Mouse (Mus musculus) left cerebral cortex, postnatal 25 days (tissue): Measurements from ENCODE around the gene Fam214a. TPM values are rescaled to one million over a fixed set of nuclear protein-coding genes. Genes with fewer than 3 reads are reported as not detected.
A peak's percentile ranks its signal among the peaks of the same experiment; 100 is the strongest.

Experiments used
- DNase-seq, 2 experiments: peaks; one replicate each; pipeline ENCODE4 v3.0.0; 2022; ENCODE audit warnings: low spot score in 2 of 2, mixed read lengths in 1 of 2
- intact Hi-C: fragments of 180-260 bp; cut with DNase I; formaldehyde crosslinking; loops from one replicate; pipeline ENCODE4 v1.15.1; 2025
- total RNA-seq, 2 experiments: library from RNA; stranded (reverse); gene quantifications; 2 replicates each; pipeline ENCODE4 v1.2.3; 2021

Fam214a gene
- total RNA-seq, 2 experiments from 2014 or later = 34.3 to 39.3 TPM

GRCm38 (mm10) chr9:75050003-75050402, 97.3 kb downstream of the Fam214a start:
- intact Hi-C loops = loop anchor here (2.0 to 5.0 kb wide), 2 partner anchors 211 to 232 kb away; no protein-coding TSS in a partner anchor
- DNase-seq = peak; percentile 86 to 95

- DNase-seq = peak in 1 of 2 experiments; percentile 85
- intact Hi-C loops = loop anchor here (2.0 to 5.0 kb wide), 2 partner anchors 209 to 230 kb away; no protein-coding TSS in a partner anchor
These were observed 99.2 kb downstream of the Fam214a start for GRCm38 (mm10) chr9:75051841-75052240.

- intact Hi-C loops = no loop called here
- no peak for DNase-seq
These were observed 102.4 kb downstream of the Fam214a start for GRCm38 (mm10) chr9:75055046-75055445.

- intact Hi-C loops = no loop called here
- no peak for DNase-seq
These were observed 112.1 kb downstream of the Fam214a start for GRCm38 (mm10) chr9:75064678-75065331.

- DNase-seq = no peak
- intact Hi-C loops = loop anchor here (1.0 to 5.0 kb wide), 3 partner anchors 62 to 192 kb away; no protein-coding TSS in a partner anchor
These were observed 117.9 kb downstream of the Fam214a start, which contains the start of gene Myo5a for GRCm38 (mm10) chr9:75070457-75071028. Myo5a (plus strand) TSS chr9:75071015.

- peak; percentile 79 to 84 for DNase-seq
- intact Hi-C loops = loop anchor here (1.0 to 5.0 kb wide), 3 partner anchors 61 to 191 kb away; no protein-coding TSS in a partner anchor
These were observed 118.5 kb downstream of the Fam214a start for GRCm38 (mm10) chr9:75071029-75071705.

GRCm38 (mm10) chr9:75071706-75072192, 119.1 kb downstream of the Fam214a start:
- peak in 1 of 2 experiments; percentile 55 for DNase-seq
- intact Hi-C loops = loop anchor here (1.0 to 5.0 kb wide), 3 partner anchors 61 to 191 kb away; no protein-coding TSS in a partner anchor

GRCm38 (mm10) chr9:75072361-75072760, 119.7 kb downstream of the Fam214a start:
- DNase-seq = no peak
- intact Hi-C loops = loop anchor here (5.0 kb wide), 2 partner anchors 60 to 190 kb away; no protein-coding TSS in a partner anchor

GRCm38 (mm10) chr9:75077191-75077590, 124.5 kb downstream of the Fam214a start:
- no peak for DNase-seq
- intact Hi-C loops = no loop called here

Other genes starting within 250 kb of the Fam214a start
- under 1 TPM; 0.14 to 0.27 TPM for gene Onecut1, start 91.0 kb upstream of the Fam214a start, total RNA-seq
- 100 to 1,000 TPM; 471 to 494 TPM for gene Arpp19, start 84.7 kb downstream of the Fam214a start, total RNA-seq
- gene Myo5a, start 118.1 kb downstream of the Fam214a start, total RNA-seq = 100 to 1,000 TPM; 289 to 293 TPM